Mouse (Mus musculus) brain, embryonic 14.5 days (tissue): Measurements from ENCODE around the gene Snx20.

Source experiments
- CTCF ChIP-seq: fragments of 200-500 bp; IDR thresholded peaks from 2 replicates; pipeline ENCODE4 v1.5.1; 2012; ENCODE audit warnings: inconsistent platforms, mild to moderate bottlenecking, moderate library complexity, borderline replicate concordance; ENCODE audit not compliant: insufficient read depth, insufficient read length; ENCODE audit errors: extremely low read depth
- POLR2A ChIP-seq: fragments of 200-500 bp; IDR thresholded peaks from 2 replicates; pipeline ENCODE4 v1.6.1; 2012; ENCODE audit warnings: mild to moderate bottlenecking, inconsistent platforms, borderline replicate concordance; ENCODE audit not compliant: poor library complexity, insufficient read depth, insufficient read length, severe bottlenecking; ENCODE audit errors: extremely low read depth

DNA sequence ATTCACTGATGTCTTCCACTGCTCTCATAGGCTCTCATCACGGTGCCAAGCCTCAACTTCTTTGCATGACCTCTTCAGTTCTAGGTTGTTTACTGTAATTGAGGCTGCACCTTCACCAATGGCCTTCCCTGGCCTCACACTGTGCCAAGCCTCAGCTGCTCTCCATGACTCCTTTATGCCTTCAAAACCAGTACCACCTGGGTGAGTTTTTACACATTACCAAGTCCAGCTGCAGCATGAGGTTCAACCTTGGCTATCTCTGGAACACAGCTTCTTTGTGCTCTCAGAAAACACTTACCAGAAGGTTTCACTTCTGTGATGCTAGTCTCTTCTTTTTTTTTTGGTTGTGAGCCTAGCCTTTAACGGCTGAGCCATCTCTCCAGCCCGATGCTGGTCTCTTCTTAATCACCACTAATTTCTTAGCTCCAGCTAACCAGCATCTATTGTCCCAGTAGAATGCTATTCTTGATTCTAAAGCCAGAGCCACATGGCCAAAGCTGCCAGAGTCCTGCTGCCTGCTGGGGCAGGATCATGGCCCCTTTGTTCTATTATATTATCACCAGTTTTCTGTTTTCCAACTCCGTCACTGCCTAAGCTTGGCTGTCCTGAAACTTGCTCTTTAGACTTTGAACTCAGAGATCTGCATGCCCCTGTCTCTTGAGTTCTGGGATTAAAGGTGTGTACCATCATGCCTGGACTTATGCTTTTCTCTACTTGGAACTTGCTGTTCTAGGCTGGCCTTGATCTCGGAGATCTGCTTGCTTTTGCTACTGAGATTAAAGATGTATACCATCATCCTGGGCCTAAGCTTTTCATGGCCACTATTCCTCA lies 7.0 kb upstream of the Snx20 start:
- TF ChIP-seq POLR2A (no peak), CTCF (no peak)
